Mouse (Mus musculus): Measurements from ENCODE around the gene Gpc4.

GRCm38 (mm10) chrX:52108966-52109365, 56.1 kb downstream of the Gpc4 start:
- TF ChIP-seq CTCF (IDR thresholded peaks at IDR 0.05; ENCODE audit: extremely low read depth, insufficient read depth, low read length) (no peak), POLR2A (IDR thresholded peaks at IDR 0.05; ENCODE audit: extremely low read depth, insufficient read depth, low read length) (no peak)
